ENCODE assay signal across 9 mouse cellular contexts in genomic region chr2:156780752-156781151, GRCm38 (mm10). TPM values are rescaled to one million over a fixed set of nuclear protein-coding genes. Genes with fewer than 3 reads are reported as not detected.
DNase-seq lines count a peak whose midpoint lies in the region; ATAC-seq and TF ChIP-seq lines count a peak whose summit lies in the region.
"Had no signal": no experiment of that assay in that cellular context is flagged by ENCODE, and none has a peak within 500 bp of the region (broad histone marks: within the 10 kb centered on the region; RNA-seq: fewer than 3 reads in every experiment).

No protein-coding gene starts in this region.

- H3K4me1 ChIP-seq in heart, embryonic 15.5 days (replicated peaks), result peaks cover 70% of the 10 kb centered on the region
- peaks cover 3% of the 10 kb centered on the region for H3K4me1 ChIP-seq in ES-Bruce4 (ENCODE audit: control insufficient read depth, insufficient read depth, low read length)
- H3K4me1 ChIP-seq in embryonic facial prominence, embryonic 12.5 days, result peaks cover 17% of the 10 kb centered on the region; the same call in 1 of the 2 replicates
- peaks cover 87% of the 10 kb centered on the region for H3K4me1 ChIP-seq in liver, embryonic 12.5 days

- no peak overlapping the region for H3K27ac ChIP-seq in heart, embryonic 15.5 days
- no peak overlapping the region for H3K27ac ChIP-seq in ES-Bruce4 (ENCODE audit: insufficient read depth, low read length)
- H3K27ac ChIP-seq in embryonic facial prominence, embryonic 12.5 days, result no peak overlapping the region
- peak overlapping the region; percentile 90 for H3K27ac ChIP-seq in liver, embryonic 12.5 days

- 33% methylated on average over 17 of the region's 17 CpGs for WGBS in heart, embryonic 15.5 days
- WGBS in embryonic facial prominence, embryonic 12.5 days, result 23% methylated on average over 17 of the region's 17 CpGs
- 14% methylated on average over 17 of the region's 17 CpGs for WGBS in liver, embryonic 12.5 days (ENCODE audit: insufficient replicate concordance)

- no peak overlapping the region for H3K4me2 ChIP-seq in heart, embryonic 15.5 days
- H3K4me2 ChIP-seq in embryonic facial prominence, embryonic 12.5 days (replicated peaks), result no peak overlapping the region
- peak overlapping the region; percentile 63 for H3K4me2 ChIP-seq in liver, embryonic 12.5 days

- TF ChIP-seq CTCF in ES-Bruce4 (IDR thresholded peaks at IDR 0.05; ENCODE audit: low read depth, low read length), result no peak

- ATAC-seq in heart, embryonic 15.5 days (replicated peaks; ENCODE audit: insufficient number of reproducible peaks, insufficient read depth, low FRiP score, low read depth), result 0 out of 2 replicates have a peak, but pooled peaks have one; percentile 7
- ATAC-seq in embryonic facial prominence, embryonic 12.5 days (ENCODE audit: insufficient number of reproducible peaks, insufficient read depth, low FRiP score, low TSS enrichment), result 0 out of 2 replicates have a peak, but pooled peaks have one; percentile 1
- ATAC-seq in liver, embryonic 12.5 days, result peak; percentile 28

- no peak for DNase-seq in heart, adult 18-20 months
- no peak for DNase-seq in frontal cortex, postnatal 10 days (ENCODE audit: low spot score in 2 of 2)
- DNase-seq in gastrocnemius, adult 18-20 months (ENCODE audit: low spot score), result no peak
- DNase-seq in gastrocnemius, adult 8-10 months (ENCODE audit: low spot score in 2 of 2), result no peak
- DNase-seq: cerebellum, adult 8-10 months had no signal

- no peak for TF ChIP-seq EP300 in ES-Bruce4 (IDR thresholded peaks at IDR 0.05; ENCODE audit: insufficient read depth, low read depth, low read length)

- H3K9ac ChIP-seq in heart, embryonic 15.5 days, result no peak overlapping the region
- no peak overlapping the region for H3K9ac ChIP-seq in ES-Bruce4 (ENCODE audit: low read depth, poor library complexity, severe bottlenecking)
- no peak overlapping the region for H3K9ac ChIP-seq in embryonic facial prominence, embryonic 12.5 days
- H3K9ac ChIP-seq in liver, embryonic 12.5 days, result peak overlapping the region; percentile 40

- no peak overlapping the region for H3K4me3 ChIP-seq in heart, embryonic 15.5 days
- H3K4me3 ChIP-seq in ES-Bruce4 (ENCODE audit: low read depth, low read length), result peak overlapping the region; percentile 51
- H3K4me3 ChIP-seq in embryonic facial prominence, embryonic 12.5 days, result no peak overlapping the region
- peak overlapping the region; percentile 25 for H3K4me3 ChIP-seq in liver, embryonic 12.5 days

- no peaks in the 10 kb centered on the region for H3K27me3 ChIP-seq in heart, embryonic 15.5 days
- no peaks in the 10 kb centered on the region for H3K27me3 ChIP-seq in ES-Bruce4 (ENCODE audit: control insufficient read depth, insufficient read depth, low read length, poor library complexity, severe bottlenecking)
- H3K27me3 ChIP-seq in embryonic facial prominence, embryonic 12.5 days, result no peaks in the 10 kb centered on the region
- H3K27me3 ChIP-seq in liver, embryonic 12.5 days (replicated peaks), result peaks cover 22% of the 10 kb centered on the region

- no peak for TF ChIP-seq POLR2A in ES-Bruce4 (IDR thresholded peaks at IDR 0.05; ENCODE audit: insufficient read depth, low read length)

- peaks cover 9% of the 10 kb centered on the region for H3K36me3 ChIP-seq in heart, embryonic 15.5 days
- no peaks in the 10 kb centered on the region for H3K36me3 ChIP-seq in ES-Bruce4 (ENCODE audit: control insufficient read depth, insufficient read depth, low read length, poor library complexity, severe bottlenecking)
- H3K36me3 ChIP-seq in embryonic facial prominence, embryonic 12.5 days, result no peaks in the 10 kb centered on the region
- no peaks in the 10 kb centered on the region for H3K36me3 ChIP-seq in liver, embryonic 12.5 days

- no peaks in the 10 kb centered on the region for H3K9me3 ChIP-seq in heart, embryonic 15.5 days (replicated peaks)
- H3K9me3 ChIP-seq in ES-Bruce4 (replicated peaks; ENCODE audit: control insufficient read depth, insufficient read depth, low read length, poor library complexity, severe bottlenecking), result peaks cover 5% of the 10 kb centered on the region
- no peaks in the 10 kb centered on the region for H3K9me3 ChIP-seq in embryonic facial prominence, embryonic 12.5 days
- H3K9me3 ChIP-seq in liver, embryonic 12.5 days (replicated peaks), result no peaks in the 10 kb centered on the region

RNA-seq across cellular contexts. Expression of gene Myl9, which starts 5.5 kb away (rescaled TPM):
- 1,553 and 1,598 TPM in 2 replicates for polyA plus RNA-seq in heart, embryonic 15.5 days (2015; fragmentation: Nextera tagmentation; extraction: Ambion mirVana)
- total RNA-seq in heart, adult 18-20 months (2021), result 10 to 100 TPM; 70.9 to 74.6 TPM
- 9.4 and 20.2 TPM in 2 replicates for polyA plus RNA-seq in ES-Bruce4 (2011; ENCODE audit: insufficient read depth, insufficient read length, low read depth, missing spikeins)
- polyA plus RNA-seq in embryonic facial prominence, embryonic 12.5 days (2016; fragmentation: Nextera tagmentation; extraction: Ambion mirVana), result 182 and 184 TPM in 2 replicates
- polyA plus RNA-seq in liver, embryonic 12.5 days (2016; fragmentation: Nextera tagmentation; extraction: Ambion mirVana), result 70.5 and 76.1 TPM in 2 replicates
- 10 to 100 TPM; 47.9 to 60.8 TPM for total RNA-seq in gastrocnemius, adult 18-20 months (2021)
- total RNA-seq in gastrocnemius, adult 8-10 months (2022), result 10 to 100 TPM; 28.1 to 44.3 (median 31.9) TPM

RNA-seq across cellular contexts. Expression of gene Tgif2, which starts 59.1 kb away (rescaled TPM):
- polyA plus RNA-seq in heart, embryonic 15.5 days (2015; fragmentation: Nextera tagmentation; extraction: Ambion mirVana), result 23.6 and 34.1 TPM in 2 replicates
- under 1 TPM; 0.37 to 0.44 TPM for total RNA-seq in heart, adult 18-20 months (2021)
- 32.9 and 33.8 TPM in 2 replicates for polyA plus RNA-seq in ES-Bruce4 (2011; ENCODE audit: insufficient read depth, insufficient read length, low read depth, missing spikeins)
- polyA plus RNA-seq in embryonic facial prominence, embryonic 12.5 days (2016; fragmentation: Nextera tagmentation; extraction: Ambion mirVana), result 89.5 and 95.1 TPM in 2 replicates
- polyA plus RNA-seq in liver, embryonic 12.5 days (2016; fragmentation: Nextera tagmentation; extraction: Ambion mirVana), result 15.4 and 16.2 TPM in 2 replicates
- under 1 TPM; 0.21 to 0.40 TPM for total RNA-seq in gastrocnemius, adult 18-20 months (2021)
- total RNA-seq in gastrocnemius, adult 8-10 months (2022), result under 1 TPM in 3 of 4 experiments, not detected in 1; 0.16 to 0.38 (median 0.17) TPM

Comparison
In these comparisons a context has a peak if more than half of its experiments do, and no peak if none do; other contexts are left out.
1. H3K4me3 ChIP-seq: peak in ES-Bruce4 (single experiment) and liver, embryonic 12.5 days (single experiment); none in heart, embryonic 15.5 days (single experiment) and embryonic facial prominence, embryonic 12.5 days (single experiment).
2. Peak in every context shown above with its lines, with median percentiles within 50 percentile points of each other: ATAC-seq.